Mouse (Mus musculus): ENCODE measurements around the gene Gm29666.

Gm29666 gene

DNA sequence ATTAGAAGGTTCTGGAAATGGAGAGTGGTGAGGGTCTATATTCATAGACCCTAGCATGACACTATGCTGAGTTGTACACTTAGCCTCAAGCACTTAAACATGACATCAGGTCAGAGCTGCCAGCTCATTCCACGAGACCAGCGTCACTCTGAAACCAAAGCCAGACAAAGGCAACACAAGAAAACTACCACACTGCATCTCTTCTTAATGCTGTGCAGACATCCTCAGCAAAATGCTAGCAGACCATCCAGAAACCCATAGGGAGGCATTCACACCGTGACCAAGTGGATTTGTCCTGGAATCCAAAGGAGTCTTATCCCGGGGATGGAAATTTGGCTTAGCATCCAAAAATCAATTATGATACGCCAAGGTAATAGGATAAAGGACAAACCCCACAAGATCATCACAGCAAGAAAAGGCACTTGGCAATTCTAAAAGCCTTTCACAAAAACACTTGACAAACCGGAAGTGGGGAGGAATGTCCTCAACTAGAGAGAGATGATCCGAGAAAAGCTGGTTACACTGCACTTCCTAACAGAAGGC, 15.9 kb downstream of the Gm29666 start:
- DNase-seq (ENCODE audit: low spot score) = no peak

GRCm38 (mm10) chr15:84898077-84898476, 21.8 kb downstream of the Gm29666 start:
- DNase-seq (ENCODE audit: low spot score) = peak; percentile 5

DNA sequence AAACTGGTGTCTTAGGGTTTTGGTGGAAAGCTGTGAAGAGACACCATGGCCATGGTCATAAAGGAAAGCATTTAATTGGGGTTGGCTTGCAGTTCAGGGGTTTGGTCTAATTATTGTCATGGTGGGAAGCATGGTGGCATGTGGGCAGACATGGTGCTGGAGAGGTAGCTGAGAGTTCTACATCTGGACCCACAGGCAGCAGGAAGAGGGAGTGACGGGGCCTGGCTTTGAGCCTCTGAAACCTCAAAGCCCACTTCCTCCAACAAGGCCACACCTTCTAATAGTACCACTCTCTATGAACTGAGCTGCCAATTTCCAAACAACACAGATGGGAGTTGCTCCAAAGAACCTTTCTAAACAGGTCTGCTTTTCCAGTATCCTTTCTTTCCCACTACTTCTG, 23.2 kb downstream of the Gm29666 start:
- no peak for DNase-seq (ENCODE audit: low spot score)

DNA sequence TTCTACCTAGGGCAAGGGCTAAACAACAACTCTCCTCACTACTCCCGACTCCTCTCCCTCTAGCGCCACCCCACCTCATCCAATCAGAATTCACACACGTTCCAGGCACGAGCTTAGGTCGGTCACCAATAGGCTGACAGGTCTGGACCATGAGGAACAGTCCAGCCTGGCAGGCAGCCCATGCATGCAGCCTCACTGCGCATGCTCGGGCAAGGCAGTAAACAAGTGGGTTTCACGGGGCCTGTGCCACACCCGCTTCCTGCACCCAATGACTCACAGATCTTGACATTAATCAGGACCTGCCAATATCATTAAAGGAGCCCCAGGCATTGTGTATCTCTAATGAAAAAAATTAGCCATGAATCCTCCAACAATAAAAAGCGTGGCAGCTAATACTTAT, 23.6 kb downstream of the Gm29666 start:
- DNase-seq (ENCODE audit: low spot score) = peak; percentile 12

GRCm38 (mm10) chr15:84891658-84892057, 28.2 kb downstream of the Gm29666 start:
- DNase-seq (ENCODE audit: low spot score) = peak; percentile 59

DNA sequence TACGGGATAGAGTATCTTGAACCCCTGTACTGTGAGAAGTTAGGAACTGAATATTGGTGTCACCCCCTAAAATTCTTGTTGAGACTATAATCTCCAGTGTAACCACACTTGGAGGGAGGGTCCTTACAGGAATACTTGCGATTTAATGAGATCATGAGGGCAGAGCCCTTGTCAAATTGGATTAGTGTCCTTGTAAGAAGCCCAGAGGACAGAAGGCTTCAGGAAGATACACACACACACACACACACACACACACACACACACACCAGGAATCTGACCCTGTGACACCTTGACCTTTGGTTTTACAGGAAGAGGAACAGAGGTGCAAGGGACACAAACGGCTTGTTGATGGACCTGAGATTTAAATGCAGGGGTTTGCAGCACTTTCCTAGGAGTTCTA, 28.6 kb downstream of the Gm29666 start:
- DNase-seq (ENCODE audit: low spot score) = no peak

- no peak for DNase-seq (ENCODE audit: low spot score)
Observed at GRCm38 (mm10) chr15:84888066-84888465, 31.8 kb downstream of the Gm29666 start.

- DNase-seq (ENCODE audit: low spot score) = no peak
Observed at GRCm38 (mm10) chr15:84877029-84877815, 42.6 kb downstream of the Gm29666 start.

- DNase-seq (ENCODE audit: low spot score) = no peak
Observed at GRCm38 (mm10) chr15:84873867-84874266, 46.0 kb downstream of the Gm29666 start.

GRCm38 (mm10) chr15:84873079-84873478, 46.8 kb downstream of the Gm29666 start:
- DNase-seq (ENCODE audit: low spot score) = no peak

GRCm38 (mm10) chr15:84871802-84872201, 48.0 kb downstream of the Gm29666 start:
- DNase-seq (ENCODE audit: low spot score) = no peak

- DNase-seq (ENCODE audit: low spot score) = no peak
Observed at GRCm38 (mm10) chr15:84861911-84862310, 57.9 kb downstream of the Gm29666 start.

All from urinary bladder, postnatal 14 days (tissue).